Mouse (Mus musculus): ENCODE measurements around the gene Tbc1d2b. TPM values are rescaled to one million over a fixed set of nuclear protein-coding genes. Genes with fewer than 3 reads are reported as not detected.

The Tbc1d2b gene
- total RNA-seq (2021): 10 to 100 TPM in 1 of 2 experiments, 1 to 10 TPM in 1; 9.9 to 13.5 TPM

- intact Hi-C loops (cut with DNase I): no loop called here
- peak; percentile 68 to 77 for DNase-seq (ENCODE audit: low spot score in 2 of 2)
These were observed at the start of gene Tbc1d2b for GRCm38 (mm10) chr9:90270193-90270943. Gene Tbc1d2b, minus strand, starts transcription at chr9:90270804.

DNA sequence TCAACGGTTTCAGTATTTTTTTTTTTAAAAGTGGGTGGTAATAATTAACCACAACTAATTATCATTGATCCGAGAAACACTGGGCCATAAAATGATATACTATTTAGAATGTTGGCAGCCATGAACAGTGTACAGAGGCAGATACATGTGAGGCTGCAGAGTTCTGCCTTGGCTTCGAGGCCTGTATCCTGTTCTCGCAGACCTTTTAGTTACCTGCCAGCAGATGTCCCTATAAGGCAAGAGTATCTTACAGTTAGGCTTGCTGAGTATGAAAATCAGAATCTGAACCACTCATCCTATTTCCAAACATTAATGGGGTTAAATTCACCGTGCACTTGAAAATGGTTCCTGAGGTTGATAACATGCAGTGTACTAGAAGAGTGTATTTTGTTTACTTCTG, 45.7 kb upstream of the Tbc1d2b start:
- no peak for DNase-seq (ENCODE audit: low spot score in 2 of 2)
- intact Hi-C loops (cut with DNase I): loop anchor here (10.0 kb wide), 1 partner anchor 129 kb away; no protein-coding TSS in a partner anchor

GRCm38 (mm10) chr9:90315662-90316061, 45.1 kb upstream of the Tbc1d2b start:
- no peak for DNase-seq (ENCODE audit: low spot score in 2 of 2)
- intact Hi-C loops (cut with DNase I): loop anchor here (10.0 kb wide), 1 partner anchor 129 kb away; no protein-coding TSS in a partner anchor

DNA sequence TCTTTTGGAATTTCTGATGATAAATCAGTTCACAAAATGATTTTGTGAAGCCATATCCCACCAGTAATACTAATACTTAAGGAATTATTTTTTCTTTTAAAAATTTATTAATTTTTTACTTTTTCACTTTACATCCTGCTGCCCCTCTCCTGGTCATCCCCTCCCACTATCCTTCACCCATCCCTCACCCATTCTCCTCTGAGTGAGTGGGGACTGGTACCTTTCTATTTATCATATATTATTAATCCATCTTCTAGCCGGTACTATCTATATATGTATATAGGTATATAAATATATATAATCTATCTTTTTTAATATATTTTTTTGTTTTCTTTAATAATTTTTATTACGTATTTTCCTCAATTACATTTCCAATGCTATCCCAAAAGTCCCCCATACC, 33.6 kb upstream of the Tbc1d2b start:
- intact Hi-C loops (cut with DNase I): no loop called here
- no peak for DNase-seq (ENCODE audit: low spot score in 2 of 2)

DNA sequence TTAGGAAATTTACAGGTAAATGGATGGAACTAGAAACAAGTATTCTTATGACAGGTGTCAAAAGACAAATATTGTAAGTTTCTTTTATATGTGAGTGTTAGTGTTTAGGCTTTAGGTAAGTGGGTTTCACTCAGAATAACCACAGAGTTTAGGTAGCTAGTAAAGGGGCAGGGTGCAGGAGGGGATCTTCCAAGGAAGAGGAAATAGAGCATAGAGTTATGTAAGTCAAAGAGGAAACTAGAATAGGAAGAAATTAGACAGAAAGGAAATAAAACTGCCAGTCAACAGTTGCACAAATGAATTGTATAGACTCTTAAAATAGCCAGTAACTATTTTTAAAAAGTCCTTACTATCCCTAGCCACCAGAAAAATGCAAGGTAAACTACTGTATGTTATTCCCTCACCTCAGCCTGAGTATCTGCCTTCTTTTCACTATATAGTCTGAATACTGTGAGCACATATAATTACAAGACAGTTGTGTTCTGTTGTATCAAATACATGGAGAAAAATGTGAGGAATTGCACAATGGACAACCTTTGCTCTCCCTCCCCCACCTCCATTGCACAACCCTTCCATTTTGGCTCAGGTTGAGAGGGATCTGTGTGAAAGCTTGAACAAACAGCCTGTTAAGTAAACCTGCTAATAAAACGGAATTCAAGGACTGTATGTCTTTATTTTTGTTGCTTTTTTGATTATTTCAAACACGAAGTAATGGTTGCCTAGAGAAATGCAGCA, 32.7 kb upstream of the Tbc1d2b start:
- intact Hi-C loops (cut with DNase I): no loop called here
- no peak for DNase-seq (ENCODE audit: low spot score in 2 of 2)

DNA sequence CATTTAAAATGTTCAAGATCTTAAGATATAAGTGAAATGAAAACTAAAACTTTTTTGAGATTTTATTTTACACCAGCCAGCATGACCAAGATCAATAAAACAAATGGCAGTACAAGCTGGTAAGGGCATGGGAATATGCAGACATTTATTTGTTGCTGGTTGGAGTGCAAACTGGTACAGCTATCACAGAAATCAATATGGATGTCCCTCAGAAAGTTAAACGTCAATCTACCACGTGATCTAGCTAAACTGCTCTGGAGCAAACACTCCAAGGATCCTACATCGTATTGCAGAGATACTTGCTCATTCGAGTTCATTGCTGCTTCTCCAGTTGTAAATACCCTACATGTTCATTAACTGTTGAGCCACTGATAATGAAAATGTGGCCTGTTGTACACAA, 32.1 kb upstream of the Tbc1d2b start:
- DNase-seq (ENCODE audit: low spot score in 2 of 2): no peak
- intact Hi-C loops (cut with DNase I): no loop called here

- DNase-seq (ENCODE audit: low spot score in 2 of 2): no peak
- intact Hi-C loops (cut with DNase I): no loop called here
These were observed 30.6 kb upstream of the Tbc1d2b start for GRCm38 (mm10) chr9:90301081-90301688.

GRCm38 (mm10) chr9:90297637-90298036, 27.0 kb upstream of the Tbc1d2b start:
- intact Hi-C loops (cut with DNase I): no loop called here
- no peak for DNase-seq (ENCODE audit: low spot score in 2 of 2)

- intact Hi-C loops (cut with DNase I): no loop called here
These were observed 23.2 kb upstream of the Tbc1d2b start for GRCm38 (mm10) chr9:90293641-90294398.

GRCm38 (mm10) chr9:90278397-90278796, 7.8 kb upstream of the Tbc1d2b start:
- intact Hi-C loops (cut with DNase I): no loop called here
- no peak for DNase-seq (ENCODE audit: low spot score in 2 of 2)

More at GRCm38 (mm10) chr9:90293641-90294398, 23.2 kb upstream of the Tbc1d2b start:
- no peak for DNase-seq (ENCODE audit: low spot score in 2 of 2)

- no peak for DNase-seq (ENCODE audit: low spot score in 2 of 2)
- intact Hi-C loops (cut with DNase I): no loop called here
These were observed 7.3 kb upstream of the Tbc1d2b start for GRCm38 (mm10) chr9:90277884-90278283.

DNA sequence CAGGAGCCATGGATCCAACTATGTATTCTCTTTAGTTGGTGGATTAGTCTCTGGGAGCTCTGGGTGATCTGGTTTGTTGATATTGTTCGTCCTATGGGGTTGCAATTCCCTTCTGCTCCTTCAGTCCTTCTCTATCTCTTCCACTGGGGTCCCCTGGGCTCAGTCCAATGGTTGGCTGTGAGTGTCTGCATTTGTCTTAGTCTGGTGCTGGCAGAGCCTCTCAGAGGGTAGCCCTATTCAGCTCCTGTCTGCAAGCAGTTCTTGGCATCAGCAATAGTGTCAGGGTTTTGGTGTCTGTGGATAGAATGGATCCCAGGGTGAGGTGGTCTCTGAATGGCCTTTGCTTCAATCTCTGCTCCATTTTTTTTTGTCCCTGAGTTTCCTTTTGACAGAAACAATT, 6.2 kb upstream of the Tbc1d2b start:
- no peak for DNase-seq (ENCODE audit: low spot score in 2 of 2)
- intact Hi-C loops (cut with DNase I): no loop called here

DNA sequence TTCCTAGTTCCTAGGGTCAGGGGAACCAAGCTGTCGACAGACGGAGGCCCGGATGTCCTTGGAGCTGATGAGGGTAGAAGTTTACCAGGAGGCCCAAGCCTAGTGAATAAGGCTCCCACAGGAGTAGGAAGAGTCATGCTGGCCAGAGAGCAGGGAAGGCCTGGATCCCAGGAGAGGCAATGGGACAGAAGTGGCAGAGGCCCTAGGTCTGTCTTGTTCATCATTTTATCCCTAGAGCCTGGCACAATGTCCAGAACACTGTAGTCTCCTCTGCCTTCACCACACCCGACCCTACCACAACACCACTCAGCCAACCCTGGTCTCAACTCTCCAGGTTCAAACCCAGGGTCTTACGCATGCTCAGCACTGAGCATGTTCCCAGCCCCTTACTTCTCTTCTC, 5.3 kb upstream of the Tbc1d2b start:
- DNase-seq (ENCODE audit: low spot score in 2 of 2): no peak
- intact Hi-C loops (cut with DNase I): no loop called here

DNA sequence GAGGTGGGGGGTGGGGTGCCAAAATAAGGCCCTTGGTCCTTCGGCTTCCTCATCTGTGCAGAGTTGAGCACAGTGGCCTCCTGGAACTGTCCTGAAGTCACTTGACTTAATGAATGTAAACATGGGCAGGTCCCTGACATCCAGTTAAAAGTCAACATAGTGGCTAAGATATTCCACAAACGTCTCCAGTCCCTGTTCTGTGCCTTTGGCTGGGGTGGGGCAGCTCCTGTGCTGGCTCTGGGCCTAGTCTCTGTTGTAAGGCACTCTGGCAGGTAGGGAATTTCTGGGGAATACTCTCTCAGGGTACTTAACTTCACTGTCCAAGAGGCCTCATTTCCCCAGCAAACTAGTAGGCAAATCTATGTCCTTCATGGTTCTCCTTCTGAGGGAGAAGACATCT, 4.9 kb upstream of the Tbc1d2b start:
- DNase-seq (ENCODE audit: low spot score in 2 of 2): no peak

DNA sequence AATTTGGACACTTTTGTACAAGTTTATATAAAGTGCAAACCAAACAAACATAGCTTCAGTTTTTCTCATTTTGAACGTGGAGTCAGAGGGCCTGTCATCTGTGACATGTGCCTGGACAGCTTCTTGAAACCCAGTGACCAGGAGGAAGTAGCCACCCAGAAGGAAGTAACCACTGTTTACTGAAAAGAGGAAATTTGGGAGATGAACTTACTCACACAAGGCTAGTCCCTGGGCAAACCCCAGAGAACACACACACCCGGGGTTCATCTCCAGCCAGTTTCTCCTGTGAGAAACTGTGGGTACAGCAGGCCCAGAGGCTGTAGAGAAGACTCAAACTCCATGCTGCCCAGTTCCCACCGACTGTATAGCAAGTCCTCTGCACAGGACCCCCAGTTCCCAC, 3.9 kb upstream of the Tbc1d2b start:
- intact Hi-C loops (cut with DNase I): no loop called here
- DNase-seq (ENCODE audit: low spot score in 2 of 2): no peak

More for the DNA sequence above, 4.9 kb upstream of the Tbc1d2b start:
- intact Hi-C loops (cut with DNase I): no loop called here

DNA sequence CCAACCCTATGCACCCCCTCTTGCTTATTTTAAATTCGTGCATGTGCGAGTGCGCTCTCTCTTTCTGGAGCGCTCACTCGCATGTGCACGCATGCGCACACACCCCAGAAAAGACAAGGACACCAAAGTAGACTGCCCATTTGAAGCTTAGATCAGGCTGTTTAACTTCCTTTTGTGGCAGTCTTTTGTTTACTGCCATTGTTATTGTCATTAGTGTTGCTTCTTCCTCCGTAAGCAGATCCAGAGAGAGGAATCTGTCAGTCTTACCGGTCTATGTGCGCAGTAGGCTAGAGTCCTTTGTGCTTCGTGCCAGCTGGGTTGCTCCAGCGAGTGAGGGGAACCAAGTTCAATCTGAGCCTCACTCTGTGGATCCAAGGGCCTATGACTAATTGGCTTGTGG, 1.7 kb upstream of the Tbc1d2b start:
- intact Hi-C loops (cut with DNase I): no loop called here
- no peak for DNase-seq (ENCODE audit: low spot score in 2 of 2)

DNA sequence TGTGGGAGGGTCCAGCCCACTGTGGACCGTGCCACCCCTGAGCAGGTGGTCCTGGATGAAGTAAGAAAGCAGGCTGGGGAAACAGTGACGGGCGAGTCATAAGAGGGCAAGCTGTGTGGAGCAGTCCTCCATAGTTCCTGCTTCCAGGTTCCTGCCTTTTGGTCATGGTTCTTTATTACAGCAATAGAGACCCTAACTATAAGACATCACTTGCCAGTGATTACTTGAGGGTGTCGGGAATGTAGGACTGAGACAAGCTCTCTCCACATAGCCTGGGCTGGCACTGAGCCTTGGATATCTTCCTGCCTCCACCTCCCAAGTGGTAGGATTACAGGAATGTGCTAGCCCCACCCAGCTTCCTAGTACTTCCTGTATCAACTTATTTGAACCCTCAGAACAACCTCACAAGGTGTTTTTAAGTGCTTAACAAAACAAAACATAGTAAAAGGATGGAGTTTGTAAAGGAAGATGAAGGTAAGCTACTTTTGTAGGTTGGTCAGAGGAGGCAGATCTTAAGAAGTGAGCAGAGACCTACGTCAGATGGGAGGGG, 1.0 kb upstream of the Tbc1d2b start:
- intact Hi-C loops (cut with DNase I): no loop called here
- no peak for DNase-seq (ENCODE audit: low spot score in 2 of 2)

DNA sequence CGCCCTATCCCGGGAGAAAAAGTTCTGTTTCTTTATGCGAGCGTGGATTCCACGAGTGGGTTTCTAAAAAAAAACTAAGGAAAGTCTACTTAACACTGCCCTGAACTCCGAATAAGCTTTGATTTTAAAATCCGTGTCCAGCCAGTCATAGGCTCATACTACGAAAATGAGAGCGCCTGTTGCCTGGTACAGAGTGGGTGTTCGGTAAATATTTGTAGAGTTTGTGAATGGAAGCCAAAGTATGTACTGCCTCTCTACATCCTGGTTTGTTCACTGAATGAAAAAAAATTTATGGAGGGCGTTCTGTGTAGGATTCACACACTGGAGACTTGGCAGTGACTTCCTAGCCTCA, 316 bp upstream of the Tbc1d2b start:
- DNase-seq (ENCODE audit: low spot score in 2 of 2): no peak
- intact Hi-C loops (cut with DNase I): no loop called here

- DNase-seq (ENCODE audit: low spot score in 2 of 2): peak; percentile 36 to 37
- intact Hi-C loops (cut with DNase I): no loop called here
These were observed 1.5 kb downstream of the Tbc1d2b start for GRCm38 (mm10) chr9:90269011-90269681.

Measured in left cerebral cortex, postnatal 36 days (tissue).